Mouse (Mus musculus) gastrocnemius, postnatal 25 days (tissue): ENCODE measurements at regions not wholly inside any gene's neighbourhood (a gene's known extent, or its start where the extent isn't known, plus 50 kb on each side); places are given as distances from the start of the nearest gene placed in this dataset.
A peak's percentile ranks its signal among the peaks of the same experiment; 100 is the strongest.

Experiments used
- DNase-seq: peaks from one replicate; pipeline ENCODE4 v3.0.0; 2022

- DNase-seq = no peak
Measured at GRCm38 (mm10) chr11:82588744-82589143, 175.4 kb downstream of the Cct6b start.

GRCm38 (mm10) chr11:82579841-82580415, 184.2 kb downstream of the Cct6b start:
- DNase-seq = no peak

GRCm38 (mm10) chr11:82576019-82576418, 187.3 kb downstream of the Tmem132e start:
- DNase-seq = no peak

- DNase-seq = no peak
Measured at GRCm38 (mm10) chr11:82573126-82573525, 184.4 kb downstream of the Tmem132e start.

GRCm38 (mm10) chr11:82571525-82571924, 182.8 kb downstream of the Tmem132e start:
- peak; percentile 8 for DNase-seq

- DNase-seq = no peak
Measured at GRCm38 (mm10) chr11:82569819-82570218, 181.1 kb downstream of the Tmem132e start.

- no peak for DNase-seq
Measured at GRCm38 (mm10) chr11:82568219-82568676, 179.5 kb downstream of the Tmem132e start.

GRCm38 (mm10) chr11:82567014-82567685, 178.4 kb downstream of the Tmem132e start:
- DNase-seq = no peak

GRCm38 (mm10) chr11:82566092-82566491, 177.4 kb downstream of the Tmem132e start:
- DNase-seq = no peak

GRCm38 (mm10) chr11:82564181-82564580, 175.5 kb downstream of the Tmem132e start:
- DNase-seq = no peak

GRCm38 (mm10) chr11:82542028-82542427, 153.3 kb downstream of the Tmem132e start:
- no peak for DNase-seq

GRCm38 (mm10) chr11:82541376-82541775, 152.7 kb downstream of the Tmem132e start:
- no peak for DNase-seq

GRCm38 (mm10) chr11:82537931-82538330, 149.2 kb downstream of the Tmem132e start:
- DNase-seq = no peak

GRCm38 (mm10) chr11:82523200-82523802, 134.6 kb downstream of the Tmem132e start:
- no peak for DNase-seq

GRCm38 (mm10) chr11:82521383-82521782, 132.7 kb downstream of the Tmem132e start:
- DNase-seq = no peak

GRCm38 (mm10) chr11:82518691-82519090, 130.0 kb downstream of the Tmem132e start:
- no peak for DNase-seq

GRCm38 (mm10) chr11:82514526-82515144, 125.9 kb downstream of the Tmem132e start:
- DNase-seq = no peak

GRCm38 (mm10) chr11:82508564-82508963, 119.9 kb downstream of the Tmem132e start:
- no peak for DNase-seq
